Mouse (Mus musculus) testis, adult 2 months (tissue): ENCODE measurements around the gene En1.

Experiments used
- CTCF ChIP-seq: fragments of 200-500 bp; IDR thresholded peaks from 2 replicates; pipeline ENCODE4 v1.5.1; 2012; ENCODE audit warnings: low read depth, mild to moderate bottlenecking, inconsistent platforms, low read length, moderate library complexity; ENCODE audit not compliant: control insufficient read depth, insufficient read depth, insufficient replicate concordance
- POLR2A ChIP-seq: fragments of 200-500 bp; IDR thresholded peaks from 2 replicates; pipeline ENCODE4 v1.6.1; 2012; ENCODE audit warnings: low read depth, mild to moderate bottlenecking, inconsistent platforms, low read length, moderate library complexity; ENCODE audit not compliant: control insufficient read depth

DNA sequence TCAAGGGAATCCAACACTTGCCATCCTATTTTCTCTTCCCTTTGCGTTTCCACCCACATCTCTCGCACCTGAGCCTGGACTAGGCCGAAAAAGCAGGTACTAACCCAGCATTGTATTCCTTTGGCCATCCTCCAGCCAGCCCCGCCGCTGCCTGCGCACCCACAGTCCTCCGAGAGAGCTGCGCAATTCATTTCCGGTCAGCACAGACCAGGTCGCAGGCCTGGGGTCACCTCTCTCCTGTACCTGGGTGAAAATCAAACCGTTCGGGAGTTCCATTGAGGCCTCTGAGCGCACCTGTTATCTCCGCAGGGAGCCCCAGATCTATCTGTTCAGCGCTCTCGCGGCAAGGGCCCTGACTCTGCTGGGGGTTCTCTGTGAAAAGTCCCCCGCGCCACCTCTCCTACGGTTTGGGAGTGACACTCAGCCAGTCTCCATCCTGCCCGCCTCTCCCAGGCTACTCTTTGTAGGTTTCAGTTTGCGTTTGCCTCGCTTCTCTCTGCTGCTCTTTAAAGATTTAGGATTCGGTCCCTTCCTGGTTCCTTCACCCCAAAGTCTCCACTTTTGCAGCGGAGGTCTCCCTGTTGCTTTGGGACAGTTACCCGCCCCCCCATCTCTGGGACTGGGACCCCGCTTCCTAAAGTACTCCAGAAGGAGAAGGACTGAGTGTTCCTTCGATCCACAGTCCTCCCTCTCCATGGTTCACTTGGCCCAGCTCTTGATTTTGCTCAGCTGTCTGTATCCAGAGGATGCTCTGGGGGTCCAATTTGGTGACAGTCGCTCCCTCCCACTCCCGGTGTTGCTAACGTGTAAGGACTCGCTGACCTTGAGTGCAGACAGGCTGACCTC, 11.5 kb downstream of the En1 start:
- TF ChIP-seq CTCF (no peak), POLR2A (no peak)
